Mouse (Mus musculus) bone marrow, adult 2 months (tissue): ENCODE data around the gene Tango6.
"Not testable (repeated sequence)": the region's sequence is repeated elsewhere in the genome, so short reads cannot be mapped to it uniquely, and the experiment has no call there.

Experiments
- CTCF ChIP-seq: fragments of 200-500 bp; IDR thresholded peaks from 2 replicates; pipeline ENCODE4 v1.5.1; 2011; ENCODE audit warnings: low read length, control low read depth; ENCODE audit not compliant: control insufficient read depth, insufficient read depth
- POLR2A ChIP-seq: fragments of 200-500 bp; IDR thresholded peaks from 2 replicates; pipeline ENCODE4 v1.6.1; 2011; ENCODE audit warnings: low read depth, mild to moderate bottlenecking, control low read depth, low read length, borderline replicate concordance; ENCODE audit not compliant: control insufficient read depth

DNA sequence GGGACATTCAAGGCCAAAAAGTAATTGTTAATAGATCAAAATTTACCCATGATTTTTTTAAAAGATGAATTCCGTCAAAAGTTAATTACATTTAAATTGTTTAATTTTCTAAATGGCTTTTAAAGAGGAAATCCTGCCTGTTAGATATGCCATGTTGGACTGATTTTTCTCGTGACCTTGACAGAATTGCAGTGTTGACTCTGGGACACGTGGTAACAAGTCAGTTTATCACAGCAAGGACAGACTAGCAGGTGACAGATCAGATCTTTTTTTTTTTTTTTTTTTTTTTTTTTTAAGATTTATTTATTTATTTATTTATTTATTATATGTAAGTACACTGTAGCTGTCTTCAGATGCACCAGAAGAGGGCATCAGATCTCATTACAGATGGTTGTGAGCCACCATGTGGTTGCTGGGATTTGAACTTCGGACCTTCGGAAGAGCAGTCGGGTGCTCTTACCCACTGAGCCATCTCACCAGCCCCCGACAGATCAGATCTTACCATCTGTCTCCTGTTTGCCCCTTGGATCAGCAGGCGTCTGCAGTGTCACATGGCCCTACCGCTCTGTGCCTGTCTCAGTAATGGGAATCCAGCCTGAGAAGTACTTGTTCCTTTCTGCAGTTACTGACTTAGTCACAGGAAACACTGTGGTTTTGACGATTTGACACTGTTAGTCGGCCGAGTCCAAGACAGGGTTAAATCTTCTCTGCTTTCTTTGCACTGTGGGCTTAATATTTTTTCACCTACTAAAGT, 119.7 kb downstream of the Tango6 start:
- TF ChIP-seq POLR2A, CTCF: not testable (repeated sequence)
